Mouse (Mus musculus) lung, embryonic 16.5 days (tissue): ENCODE measurements at regions not wholly inside any gene's neighbourhood (a gene's known extent, or its start where the extent isn't known, plus 50 kb on each side); places are given as distances from the start of the nearest gene placed in this dataset.

ENCODE experiments used
- ATAC-seq: fragments of 200-750 bp; cut with Nextera tagmentation; 2 replicates; pipeline ENCODE4 v1.8.0; 2017; ENCODE audit warnings: low read depth, mild to moderate bottlenecking, moderate library complexity
- H3K27ac ChIP-seq: fragments of 300-500 bp; sonication (generic); 2 replicates; pipeline ENCODE4 v1.5.1; 2014; ENCODE audit warnings: mild to moderate bottlenecking, control low read depth, low read length
- H3K27me3 ChIP-seq: fragments of 300-500 bp; sonication (generic); 2 replicates; pipeline ENCODE4 v1.6.1; 2014; ENCODE audit warnings: low read depth, low read length, mixed read lengths; ENCODE audit not compliant: control insufficient read depth, insufficient read depth
- H3K36me3 ChIP-seq: fragments of 300-500 bp; sonication (generic); 2 replicates; pipeline ENCODE4 v1.6.1; 2014; ENCODE audit warnings: low read length; ENCODE audit not compliant: control insufficient read depth, insufficient read depth
- H3K4me1 ChIP-seq: fragments of 300-500 bp; sonication (generic); replicated peaks from 2 replicates; pipeline ENCODE4 v1.6.1; 2014; ENCODE audit warnings: low read length, mixed read lengths; ENCODE audit not compliant: control insufficient read depth, insufficient read depth
- H3K4me2 ChIP-seq: fragments of 300-500 bp; sonication (generic); 2 replicates; pipeline ENCODE4 v1.6.1; 2014; ENCODE audit warnings: low read depth, low read length, control low read depth
- H3K4me3 ChIP-seq: fragments of 300-500 bp; sonication (generic); 2 replicates; pipeline ENCODE4 v1.5.1; 2014; ENCODE audit warnings: mild to moderate bottlenecking, low read length, control low read depth
- H3K9ac ChIP-seq: fragments of 300-500 bp; sonication (generic); 2 replicates; pipeline ENCODE4 v1.6.1; 2014; ENCODE audit warnings: low read length, control low read depth
- H3K9me3 ChIP-seq: fragments of 300-500 bp; sonication (generic); 2 replicates; pipeline ENCODE4 v1.6.1; 2016; ENCODE audit warnings: low read length; ENCODE audit not compliant: control insufficient read depth
- WGBS: fragments of 180-500 bp; shearing (Covaris S2); extraction: QIAGEN DNeasy Blood & Tissue Kit; methylation state at CpG from one replicate; pipeline ENCODE4 v1.1.7; 2014; 5-methylcytosine and 5-hydroxymethylcytosine counted together

- Histone ChIP-seq H3K4me3 (no peak overlapping the region), H3K27me3 (no peaks in the 10 kb centered on the region), H3K27ac (no peak overlapping the region), H3K9me3 (no peaks in the 10 kb centered on the region), H3K9ac (no peak overlapping the region), H3K4me2 (no peak overlapping the region), H3K4me1 (no peaks in the 10 kb centered on the region), H3K36me3 (no peaks in the 10 kb centered on the region)
- no peak for ATAC-seq
- WGBS: 84% methylated on average over 8 of the region's 8 CpGs
These were observed 214.8 kb upstream of the Spred2 start for GRCm38 (mm10) chr11:19709337-19709736.

GRCm38 (mm10) chr11:19713091-19713490 is 211.1 kb upstream of the Spred2 start:
- no peak overlapping the region for H3K9ac ChIP-seq
- no peak for ATAC-seq
- no peak overlapping the region for H3K4me2 ChIP-seq
- H3K4me3 ChIP-seq: no peak overlapping the region
- WGBS: 82% methylated on average over 8 of the region's 8 CpGs
- H3K27me3 ChIP-seq: no peaks in the 10 kb centered on the region
- no peak overlapping the region for H3K27ac ChIP-seq
- no peaks in the 10 kb centered on the region for H3K9me3 ChIP-seq
- no peaks in the 10 kb centered on the region for H3K4me1 ChIP-seq
- H3K36me3 ChIP-seq: no peaks in the 10 kb centered on the region

GRCm38 (mm10) chr11:19713597-19713996 is 210.6 kb upstream of the Spred2 start:
- no peaks in the 10 kb centered on the region for H3K36me3 ChIP-seq
- no peak overlapping the region for H3K4me2 ChIP-seq
- no peaks in the 10 kb centered on the region for H3K4me1 ChIP-seq
- no peaks in the 10 kb centered on the region for H3K9me3 ChIP-seq
- ATAC-seq: no peak
- no peaks in the 10 kb centered on the region for H3K27me3 ChIP-seq
- H3K9ac ChIP-seq: no peak overlapping the region
- no peak overlapping the region for H3K27ac ChIP-seq
- H3K4me3 ChIP-seq: no peak overlapping the region
- WGBS: 73% methylated on average over 20 of the region's 20 CpGs

GRCm38 (mm10) chr11:19714211-19714610 is 210.0 kb upstream of the Spred2 start:
- no peak overlapping the region for H3K27ac ChIP-seq
- no peak for ATAC-seq
- H3K27me3 ChIP-seq: no peaks in the 10 kb centered on the region
- no peak overlapping the region for H3K4me2 ChIP-seq
- no peaks in the 10 kb centered on the region for H3K4me1 ChIP-seq
- H3K36me3 ChIP-seq: no peaks in the 10 kb centered on the region
- 26% methylated on average over 5 of the region's 5 CpGs for WGBS
- no peak overlapping the region for H3K4me3 ChIP-seq
- no peaks in the 10 kb centered on the region for H3K9me3 ChIP-seq
- H3K9ac ChIP-seq: no peak overlapping the region

DNA sequence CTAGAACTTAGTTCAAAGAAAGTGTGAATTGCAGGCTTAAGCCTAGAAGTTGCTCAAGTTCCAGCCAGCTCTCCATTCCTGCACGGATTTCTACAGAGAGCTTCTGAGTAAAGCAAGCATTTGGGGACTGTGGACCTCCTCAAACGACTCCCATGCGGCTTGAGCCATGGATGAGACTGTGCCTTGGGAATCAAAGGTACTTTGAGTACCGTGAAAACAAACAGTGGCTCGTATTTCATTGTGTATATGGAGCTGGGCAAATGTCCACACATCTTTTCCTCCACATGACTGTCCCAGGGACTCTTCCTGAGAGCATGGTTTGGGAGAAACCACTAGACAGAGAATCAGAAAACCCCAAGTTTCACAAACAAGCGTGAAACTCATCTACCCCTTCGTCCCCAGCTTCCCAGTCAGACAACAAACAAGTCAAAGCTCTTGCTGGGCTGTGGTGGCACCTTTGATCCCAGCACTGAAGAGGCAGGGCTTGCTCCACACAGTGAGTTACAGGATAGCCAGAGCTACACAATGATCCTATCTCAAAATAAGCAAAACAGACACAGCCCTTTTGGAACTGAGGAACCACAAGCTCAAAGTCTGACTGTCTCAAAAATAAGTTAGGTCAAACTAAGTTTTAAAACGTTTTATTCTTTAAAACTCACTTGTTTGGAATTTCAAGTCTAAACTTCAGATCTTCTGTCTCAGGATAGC is 209.1 kb upstream of the Spred2 start:
- WGBS: 22% methylated on average over 8 of the region's 8 CpGs
- Histone ChIP-seq H3K9ac (no peak overlapping the region), H3K4me1 (no peaks in the 10 kb centered on the region), H3K4me3 (no peak overlapping the region), H3K36me3 (no peaks in the 10 kb centered on the region), H3K27ac (no peak overlapping the region), H3K27me3 (no peaks in the 10 kb centered on the region), H3K9me3 (no peaks in the 10 kb centered on the region), H3K4me2 (no peak overlapping the region)
- no peak for ATAC-seq

GRCm38 (mm10) chr11:19718165-19718564 is 206.0 kb upstream of the Spred2 start:
- H3K27me3 ChIP-seq: no peaks in the 10 kb centered on the region
- H3K36me3 ChIP-seq: no peaks in the 10 kb centered on the region
- H3K4me3 ChIP-seq: no peak overlapping the region
- H3K4me2 ChIP-seq: no peak overlapping the region
- H3K4me1 ChIP-seq: no peaks in the 10 kb centered on the region
- 92% methylated on average over 9 of the region's 9 CpGs for WGBS
- ATAC-seq: no peak
- no peak overlapping the region for H3K27ac ChIP-seq
- H3K9me3 ChIP-seq: no peaks in the 10 kb centered on the region
- H3K9ac ChIP-seq: no peak overlapping the region

DNA sequence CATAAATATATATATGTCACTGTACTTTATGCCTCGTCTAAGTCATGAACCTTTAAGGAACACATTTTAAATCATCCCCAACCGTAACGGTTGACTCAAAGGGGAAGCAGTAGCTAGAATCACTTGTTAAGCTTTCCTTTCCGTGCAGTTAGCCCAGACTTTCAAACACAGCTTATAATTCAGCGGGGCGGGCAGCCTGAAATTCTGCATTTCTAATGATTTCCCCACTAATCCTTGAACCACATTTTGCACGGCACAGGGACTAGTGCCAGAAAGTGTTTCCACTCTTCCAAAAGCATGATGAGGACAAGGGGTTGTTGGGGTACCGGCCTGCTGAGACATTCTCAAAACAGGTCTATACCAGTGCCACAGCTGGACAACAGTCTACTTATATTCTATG is 195.1 kb upstream of the Spred2 start:
- Histone ChIP-seq H3K4me1 (no peaks in the 10 kb centered on the region), H3K9ac (no peak overlapping the region), H3K9me3 (no peaks in the 10 kb centered on the region), H3K27ac (no peak overlapping the region), H3K4me2 (no peak overlapping the region), H3K27me3 (no peaks in the 10 kb centered on the region), H3K4me3 (no peak overlapping the region), H3K36me3 (no peaks in the 10 kb centered on the region)
- 79% methylated on average over 8 of the region's 8 CpGs for WGBS
- ATAC-seq: no peak

- Histone ChIP-seq H3K27me3 (no peaks in the 10 kb centered on the region), H3K36me3 (no peaks in the 10 kb centered on the region), H3K4me2 (no peak overlapping the region), H3K27ac (no peak overlapping the region), H3K9ac (no peak overlapping the region), H3K4me1 (no peaks in the 10 kb centered on the region), H3K9me3 (no peaks in the 10 kb centered on the region), H3K4me3 (no peak overlapping the region)
- ATAC-seq: no peak
- 81% methylated on average over 5 of the region's 5 CpGs for WGBS
These were observed 193.4 kb upstream of the Spred2 start for GRCm38 (mm10) chr11:19730747-19731146.

- no peak for ATAC-seq
- Histone ChIP-seq H3K36me3 (no peaks in the 10 kb centered on the region), H3K27me3 (no peaks in the 10 kb centered on the region), H3K9ac (no peak overlapping the region), H3K4me1 (peaks cover 21% of the 10 kb centered on the region), H3K4me2 (no peak overlapping the region), H3K27ac (no peak overlapping the region), H3K9me3 (no peaks in the 10 kb centered on the region), H3K4me3 (no peak overlapping the region)
- 75% methylated on average over 7 of the region's 7 CpGs for WGBS
These were observed 188.1 kb upstream of the Spred2 start for GRCm38 (mm10) chr11:19736076-19736475.

DNA sequence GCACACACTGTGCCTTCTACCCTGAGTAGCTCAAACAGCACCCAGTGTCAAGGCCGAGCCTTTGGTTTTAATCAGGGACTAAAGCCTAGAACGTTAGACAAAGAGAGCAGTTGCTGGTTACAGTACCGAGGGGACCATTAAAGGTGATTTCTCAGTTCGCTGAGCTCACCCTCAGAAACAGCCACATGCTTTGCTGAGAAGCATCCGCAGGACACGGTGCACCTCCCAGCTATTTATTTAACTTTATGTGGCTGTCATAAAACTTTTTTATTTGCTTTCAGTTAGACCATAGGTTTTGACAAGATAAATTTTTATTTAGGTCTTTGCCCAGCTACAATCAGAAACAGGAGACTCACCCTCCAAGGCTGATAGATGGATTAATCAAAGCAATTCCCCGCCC is 187.2 kb upstream of the Spred2 start:
- no peak for ATAC-seq
- no peak overlapping the region for H3K27ac ChIP-seq
- 61% methylated on average over 7 of the region's 7 CpGs for WGBS
- peaks cover 21% of the 10 kb centered on the region for H3K4me1 ChIP-seq
- no peak overlapping the region for H3K4me2 ChIP-seq
- no peaks in the 10 kb centered on the region for H3K9me3 ChIP-seq
- H3K36me3 ChIP-seq: no peaks in the 10 kb centered on the region
- H3K4me3 ChIP-seq: no peak overlapping the region
- H3K27me3 ChIP-seq: no peaks in the 10 kb centered on the region
- H3K9ac ChIP-seq: no peak overlapping the region
